Mouse (Mus musculus) embryonic facial prominence, embryonic 11.5 days (tissue): Measurements from ENCODE around the gene Clic5. TPM values are rescaled to one million over a fixed set of nuclear protein-coding genes. Genes with fewer than 3 reads are reported as not detected.

Source experiments
- ATAC-seq: fragments of 200-750 bp; cut with Nextera tagmentation; replicated peaks from 2 replicates; pipeline ENCODE4 v1.8.0; 2017; ENCODE audit warnings: low read depth; ENCODE audit not compliant: insufficient number of reproducible peaks, low FRiP score, low TSS enrichment
- DNase-seq: peaks from one replicate; pipeline ENCODE4 v3.0.0-alpha.2; 2015; ENCODE audit warnings: low spot score
- H3K27ac ChIP-seq: fragments of 300-500 bp; sonication (generic); replicated peaks from 2 replicates; pipeline ENCODE4 v1.5.1; 2014; ENCODE audit warnings: mild to moderate bottlenecking, low read depth, low read length, control low read depth
- H3K27me3 ChIP-seq: fragments of 300-500 bp; sonication (generic); 2 replicates; pipeline ENCODE4 v1.6.1; 2014; ENCODE audit warnings: mild to moderate bottlenecking, low read length, moderate library complexity, mixed read lengths; ENCODE audit not compliant: control insufficient read depth, insufficient read depth
- H3K36me3 ChIP-seq: fragments of 300-500 bp; sonication (generic); replicated peaks from 2 replicates; pipeline ENCODE4 v1.6.1; 2014; ENCODE audit warnings: low read depth, mild to moderate bottlenecking, low read length, moderate library complexity, mixed read lengths; ENCODE audit not compliant: control insufficient read depth, insufficient read depth
- H3K4me1 ChIP-seq: fragments of 300-500 bp; sonication (generic); 2 replicates; pipeline ENCODE4 v1.6.1; 2014; ENCODE audit warnings: low read length, mixed read lengths; ENCODE audit not compliant: control insufficient read depth, insufficient read depth
- H3K4me2 ChIP-seq: fragments of 300-500 bp; sonication (generic); 2 replicates; pipeline ENCODE4 v1.6.1; 2014; ENCODE audit warnings: low read depth, mild to moderate bottlenecking, control low read depth, low read length, moderate library complexity
- H3K4me3 ChIP-seq: fragments of 300-500 bp; sonication (generic); 2 replicates; pipeline ENCODE4 v1.5.1; 2014; ENCODE audit warnings: low read depth, low read length, control low read depth
- H3K9ac ChIP-seq: fragments of 300-500 bp; sonication (generic); replicated peaks from 2 replicates; pipeline ENCODE4 v1.6.1; 2014; ENCODE audit warnings: mild to moderate bottlenecking, control low read depth, low read length
- H3K9me3 ChIP-seq: fragments of 300-500 bp; sonication (generic); replicated peaks from 2 replicates; pipeline ENCODE4 v1.6.1; 2016; ENCODE audit warnings: mild to moderate bottlenecking, low read length, inconsistent platforms, mixed read lengths; ENCODE audit not compliant: control insufficient read depth
- WGBS: fragments of 180-500 bp; shearing (Covaris S2); extraction: QIAGEN DNeasy Blood & Tissue Kit; methylation state at CpG from one replicate; pipeline ENCODE4 v1.1.7; 2014; 5-methylcytosine and 5-hydroxymethylcytosine counted together
- polyA plus RNA-seq: library from polyadenylated mRNA; unstranded; fragments of >200 nt; fragmentation: Nextera tagmentation; extraction: Ambion mirVana; gene quantifications from 2 replicates; pipeline ENCODE4 v1.2.1, GENCODE M21; 2014

The Clic5 gene
- polyA plus RNA-seq, 1 experiment from 2014 or later = 0.32 TPM

GRCm38 (mm10) chr17:44249544-44249943 is 61.2 kb downstream of the Clic5 start:
- H3K4me2 ChIP-seq = no peak overlapping the region
- H3K4me3 ChIP-seq = no peak overlapping the region
- H3K9ac ChIP-seq = no peak overlapping the region
- H3K4me1 ChIP-seq = peaks cover 2% of the 10 kb centered on the region; the same call in 1 of the 2 replicates
- H3K9me3 ChIP-seq = no peaks in the 10 kb centered on the region
- DNase-seq = no peak
- H3K27ac ChIP-seq = no peak overlapping the region
- WGBS = 69% methylated on average over 4 of the region's 4 CpGs
- ATAC-seq = no peak
- H3K27me3 ChIP-seq = no peaks in the 10 kb centered on the region
- no peaks in the 10 kb centered on the region for H3K36me3 ChIP-seq

GRCm38 (mm10) chr17:44252653-44253052 is 64.3 kb downstream of the Clic5 start:
- no peak overlapping the region for H3K4me2 ChIP-seq
- H3K9me3 ChIP-seq = no peaks in the 10 kb centered on the region
- peaks cover 3% of the 10 kb centered on the region; the same call in 1 of the 2 replicates for H3K4me1 ChIP-seq
- no peak overlapping the region for H3K4me3 ChIP-seq
- ATAC-seq (no peak), DNase-seq (no peak)
- 42% methylated on average over 3 of the region's 3 CpGs for WGBS
- H3K27me3 ChIP-seq = no peaks in the 10 kb centered on the region
- no peaks in the 10 kb centered on the region for H3K36me3 ChIP-seq
- no peak overlapping the region for H3K9ac ChIP-seq
- no peak overlapping the region for H3K27ac ChIP-seq

- H3K27ac ChIP-seq = peak overlapping the region; percentile 20; the same call in 1 of the 2 replicates
Measured at GRCm38 (mm10) chr17:44254698-44255097, 66.3 kb downstream of the Clic5 start.

DNA sequence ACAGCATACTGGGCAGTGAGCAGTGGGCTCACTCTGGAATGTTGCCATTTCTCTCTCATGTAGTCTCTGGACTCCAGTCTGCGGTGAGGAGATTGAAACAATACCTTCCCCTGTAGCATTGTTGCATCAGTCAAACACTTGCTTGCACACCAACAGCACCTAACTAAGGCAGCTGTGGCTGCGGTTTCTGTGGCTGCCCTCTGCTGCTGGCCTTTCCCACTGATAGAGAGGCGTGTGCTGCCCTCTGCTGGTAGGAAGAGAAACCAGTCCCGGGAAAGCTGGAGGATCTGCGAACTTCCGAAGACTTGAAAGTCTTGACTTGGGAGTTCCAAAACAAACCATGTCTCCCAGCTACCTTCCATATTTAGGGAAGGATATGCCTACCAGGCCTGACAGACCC is 68.2 kb downstream of the Clic5 start:
- no peaks in the 10 kb centered on the region for H3K9me3 ChIP-seq
- peaks cover 3% of the 10 kb centered on the region; the same call in 1 of the 2 replicates for H3K4me1 ChIP-seq
- no peak overlapping the region for H3K4me3 ChIP-seq
- 3% methylated on average over 6 of the region's 6 CpGs for WGBS
- no peaks in the 10 kb centered on the region for H3K36me3 ChIP-seq
- no peak overlapping the region for H3K27ac ChIP-seq
- no peak overlapping the region for H3K4me2 ChIP-seq
- no peak overlapping the region for H3K9ac ChIP-seq
- ATAC-seq (no peak), DNase-seq (peak; percentile 90)
- no peaks in the 10 kb centered on the region for H3K27me3 ChIP-seq

More at GRCm38 (mm10) chr17:44254698-44255097, 66.3 kb downstream of the Clic5 start:
- DNase-seq = peak; percentile 34
- H3K4me2 ChIP-seq = 0 out of 2 replicates have a peak overlapping the region, but pooled peaks have one; percentile 4
- H3K4me1 ChIP-seq = peaks cover 3% of the 10 kb centered on the region; the same call in 1 of the 2 replicates
- no peaks in the 10 kb centered on the region for H3K27me3 ChIP-seq
- no peak for ATAC-seq
- no peak overlapping the region for H3K4me3 ChIP-seq
- H3K9me3 ChIP-seq = no peaks in the 10 kb centered on the region
- H3K36me3 ChIP-seq = no peaks in the 10 kb centered on the region
- 44% methylated on average over 8 of the region's 8 CpGs for WGBS
- H3K9ac ChIP-seq = peak overlapping the region; percentile 25

DNA sequence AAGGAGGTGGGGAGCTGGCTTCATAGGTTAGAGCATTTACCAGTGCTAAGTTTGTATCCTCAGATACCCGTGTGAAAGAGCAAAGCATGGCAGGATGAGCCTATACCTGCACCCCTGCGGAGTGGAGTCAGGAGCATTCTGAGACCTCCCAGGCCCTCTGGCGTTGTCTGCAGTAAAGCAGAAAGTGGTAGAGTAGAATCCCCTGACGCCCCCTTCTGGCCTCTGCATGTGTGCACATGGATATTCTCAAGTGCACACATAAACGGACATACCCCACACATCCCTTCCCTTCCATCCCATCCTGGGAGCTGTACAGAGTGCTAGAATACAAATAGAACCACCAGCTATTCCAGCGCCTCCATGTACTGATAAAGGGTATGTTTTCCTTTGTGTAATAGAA is 70.9 kb downstream of the Clic5 start:
- H3K36me3 ChIP-seq = no peaks in the 10 kb centered on the region
- H3K4me3 ChIP-seq = no peak overlapping the region
- ATAC-seq (no peak), DNase-seq (no peak)
- H3K27ac ChIP-seq = no peak overlapping the region
- no peak overlapping the region for H3K4me2 ChIP-seq
- no peaks in the 10 kb centered on the region for H3K9me3 ChIP-seq
- no peaks in the 10 kb centered on the region for H3K27me3 ChIP-seq
- WGBS = 27% methylated on average over 6 of the region's 6 CpGs
- H3K9ac ChIP-seq = no peak overlapping the region
- H3K4me1 ChIP-seq = peaks cover 3% of the 10 kb centered on the region; the same call in 1 of the 2 replicates

- Histone ChIP-seq H3K9me3 (no peaks in the 10 kb centered on the region), H3K4me3 (no peak overlapping the region), H3K4me1 (no peaks in the 10 kb centered on the region), H3K9ac (no peak overlapping the region), H3K27me3 (no peaks in the 10 kb centered on the region), H3K36me3 (no peaks in the 10 kb centered on the region), H3K4me2 (no peak overlapping the region), H3K27ac (no peak overlapping the region)
- DNase-seq (peak; percentile 82), ATAC-seq (0 out of 2 replicates have a peak, but pooled peaks have one; percentile 45)
- 33% methylated on average over 9 of the region's 15 CpGs for WGBS
Measured at GRCm38 (mm10) chr17:44261594-44262202, 73.3 kb downstream of the Clic5 start.

DNA sequence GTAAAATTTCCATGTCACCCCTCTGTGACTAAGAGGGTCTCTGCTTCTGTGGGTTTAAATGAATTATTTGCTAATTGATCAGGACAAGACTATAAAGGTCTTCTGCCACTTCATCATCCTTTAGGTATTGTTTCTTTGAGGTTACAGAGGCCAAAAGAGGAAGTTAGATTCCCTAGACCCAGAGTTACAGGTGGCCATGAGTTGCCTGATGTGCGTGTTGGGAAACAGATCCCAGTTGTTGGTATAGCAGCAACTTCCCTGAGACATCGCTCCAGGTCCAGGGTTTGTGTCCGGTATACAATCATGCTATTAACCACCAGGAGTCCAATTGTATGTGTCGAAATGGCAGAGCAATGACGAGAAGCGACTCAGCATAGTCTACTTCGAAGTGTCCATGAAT is 81.7 kb downstream of the Clic5 start:
- Histone ChIP-seq H3K36me3 (no peaks in the 10 kb centered on the region), H3K9me3 (no peaks in the 10 kb centered on the region), H3K4me3 (no peak overlapping the region), H3K9ac (no peak overlapping the region), H3K27ac (no peak overlapping the region), H3K4me1 (no peaks in the 10 kb centered on the region), H3K27me3 (no peaks in the 10 kb centered on the region), H3K4me2 (no peak overlapping the region)
- 96% methylated on average over 7 of the region's 7 CpGs for WGBS
- ATAC-seq (no peak), DNase-seq (no peak)

- 87% methylated on average over 3 of the region's 3 CpGs for WGBS
- Histone ChIP-seq H3K4me3 (no peak overlapping the region), H3K36me3 (no peaks in the 10 kb centered on the region), H3K9me3 (no peaks in the 10 kb centered on the region), H3K9ac (no peak overlapping the region), H3K4me2 (no peak overlapping the region), H3K4me1 (no peaks in the 10 kb centered on the region), H3K27me3 (no peaks in the 10 kb centered on the region), H3K27ac (no peak overlapping the region)
- ATAC-seq (no peak), DNase-seq (no peak)
Measured at GRCm38 (mm10) chr17:44271426-44271825, 83.0 kb downstream of the Clic5 start.
